ENCODE assay signal across 18 mouse cellular contexts in genomic region chr3:83687503-83687902, GRCm38 (mm10).
"Had no signal": no experiment of that assay in that cellular context is flagged by ENCODE, and none has a peak within 500 bp of the region (broad histone marks: within the 10 kb centered on the region; RNA-seq: fewer than 3 reads in every experiment).

No protein-coding gene starts in this region.

- H3K9ac ChIP-seq: lung, embryonic 14.5 days; midbrain, embryonic 13.5 days; neural tube, embryonic 13.5 days; neural tube, embryonic 15.5 days had no signal

- DNase-seq: lung, adult 18-20 months; lung, embryonic 14.5 days; lung, postnatal 10 days; lung, postnatal 4 days; right cerebral cortex, adult 18-20 months; right cerebral cortex, postnatal 25 days; right cerebral cortex, postnatal 4 days; spleen, adult 18-20 months; thymus, adult 18-20 months; thymus, postnatal 14 days; thymus, postnatal 36 days had no signal

- H3K27ac ChIP-seq: midbrain, embryonic 13.5 days; neural tube, embryonic 13.5 days; neural tube, embryonic 15.5 days had no signal

- H3K4me1 ChIP-seq: megakaryocyte, embryonic 14.5 days; midbrain, embryonic 13.5 days; neural tube, embryonic 13.5 days; neural tube, embryonic 15.5 days had no signal

- H3K36me3 ChIP-seq: midbrain, embryonic 13.5 days; neural tube, embryonic 13.5 days; neural tube, embryonic 15.5 days had no signal

- ATAC-seq: midbrain, embryonic 13.5 days; midbrain, embryonic 16.5 days had no signal

- H3K4me3 ChIP-seq: megakaryocyte, embryonic 14.5 days; midbrain, embryonic 13.5 days; myocyte; neural tube, embryonic 13.5 days; neural tube, embryonic 15.5 days had no signal

- H3K9me3 ChIP-seq: megakaryocyte, embryonic 14.5 days; midbrain, embryonic 13.5 days; neural tube, embryonic 13.5 days; neural tube, embryonic 15.5 days had no signal

- H3K4me2 ChIP-seq: lung, embryonic 14.5 days; midbrain, embryonic 11.5 days; midbrain, embryonic 13.5 days; neural tube, embryonic 13.5 days; neural tube, embryonic 15.5 days had no signal

- H3K27me3 ChIP-seq: megakaryocyte, embryonic 14.5 days; midbrain, embryonic 13.5 days; neural tube, embryonic 13.5 days; neural tube, embryonic 15.5 days had no signal
